Mouse (Mus musculus) MEL (cell line): ENCODE measurements around the gene 4921501E09Rik. TPM values are rescaled to one million over a fixed set of nuclear protein-coding genes. Genes with fewer than 3 reads are reported as not detected.

Experiments
- DNase-seq: peaks from one replicate; pipeline ENCODE4 v3.0.0; 2011; ENCODE audit warnings: low read depth, low spot score
- H3K27ac ChIP-seq: 2 replicates; pipeline ENCODE4 v1.5.1; 2012; ENCODE audit warnings: low read depth, mild to moderate bottlenecking, control low read depth, low read length, moderate library complexity; ENCODE audit not compliant: control insufficient read depth
- H3K27me3 ChIP-seq, 2 experiments: fragments of 150-350 bp in 1 of 2; sonication (generic) in 1 of 2; 2 replicates each; pipeline ENCODE4 v1.6.1; 2012; ENCODE audit warnings: low read length in 2 of 2, mild to moderate bottlenecking in 2 of 2, improper control_type of control experiment in 1 of 2, moderate library complexity in 1 of 2; ENCODE audit not compliant: insufficient read depth in 2 of 2, control insufficient read depth in 1 of 2
- H3K36me3 ChIP-seq, 2 experiments: 2 replicates each; pipeline ENCODE4 v1.6.1; 2012 to 2014; ENCODE audit warnings: low read length in 2 of 2, improper control_type of control experiment in 1 of 2, inconsistent platforms in 1 of 2, mild to moderate bottlenecking in 1 of 2; ENCODE audit not compliant: insufficient read depth in 2 of 2, control insufficient read depth in 1 of 2
- H3K4me1 ChIP-seq, 2 experiments: fragments of 150-350 bp in 1 of 2; sonication (generic) in 1 of 2; 2 replicates each; pipeline ENCODE4 v1.6.1; 2012; ENCODE audit warnings: low read length in 2 of 2, improper control_type of control experiment in 1 of 2, mild to moderate bottlenecking in 1 of 2; ENCODE audit not compliant: insufficient read depth in 2 of 2, control insufficient read depth in 1 of 2
- H3K4me3 ChIP-seq, 2 experiments: fragments of 150-350 bp in 1 of 2; sonication (generic) in 1 of 2; 2 replicates each; pipeline ENCODE4 v1.5.1; 2012; ENCODE audit warnings: low read depth in 2 of 2, low read length in 2 of 2, mild to moderate bottlenecking in 2 of 2, moderate library complexity in 2 of 2, control low read depth in 1 of 2, improper control_type of control experiment in 1 of 2; ENCODE audit not compliant: control insufficient read depth in 1 of 2, insufficient read depth in 1 of 2
- H3K79me2 ChIP-seq: 2 replicates; pipeline ENCODE4 v1.6.1; 2012; ENCODE audit warnings: mild to moderate bottlenecking, low read length, moderate library complexity; ENCODE audit not compliant: control insufficient read depth, poor library complexity, insufficient read depth
- H3K9ac ChIP-seq: 2 replicates; pipeline ENCODE4 v1.6.1; 2012; ENCODE audit warnings: low read depth, mild to moderate bottlenecking, control low read depth, low read length, moderate library complexity; ENCODE audit not compliant: control insufficient read depth, poor library complexity, severe bottlenecking
- H3K9me3 ChIP-seq: fragments of 150-350 bp; sonication (generic); replicated peaks from 2 replicates; pipeline ENCODE4 v1.6.1; 2012; ENCODE audit warnings: mild to moderate bottlenecking, low read length, improper control_type of control experiment, moderate library complexity; ENCODE audit not compliant: insufficient read depth
- BHLHE40 ChIP-seq: IDR thresholded peaks from 2 replicates; pipeline ENCODE4 v1.6.1; 2012; ENCODE audit warnings: low read depth, mild to moderate bottlenecking, inconsistent platforms, low read length, improper control_type of control experiment, borderline replicate concordance
- CHD2 ChIP-seq: IDR thresholded peaks from 2 replicates; pipeline ENCODE4 v1.6.1; 2011; ENCODE audit warnings: low read length, improper control_type of control experiment
- CTCF ChIP-seq, 3 experiments: IDR thresholded peaks in 2 of 3; conservative IDR thresholded peaks in 1 of 3; 2 replicates each; pipeline ENCODE4 v1.5.1; 2011 to 2012; ENCODE audit warnings: low read length in 3 of 3, low read depth in 2 of 3, mild to moderate bottlenecking in 2 of 3, improper control_type of control experiment in 1 of 3, inconsistent platforms in 1 of 3, mixed read lengths in 1 of 3, moderate library complexity in 1 of 3; ENCODE audit not compliant: control insufficient read depth in 1 of 3, insufficient read depth in 1 of 3, poor library complexity in 1 of 3, severe bottlenecking in 1 of 3
- E2F4 ChIP-seq: IDR thresholded peaks from 2 replicates; pipeline ENCODE4 v1.6.1; 2011; ENCODE audit warnings: low read depth, low read length, improper control_type of control experiment, borderline replicate concordance
- ELF1 ChIP-seq: IDR thresholded peaks from 2 replicates; pipeline ENCODE4 v1.6.1; 2014; ENCODE audit warnings: low read depth, mild to moderate bottlenecking, inconsistent platforms, low read length, improper control_type of control experiment, moderate library complexity
- EP300 ChIP-seq, 2 experiments: IDR thresholded peaks; 2 replicates each; pipeline ENCODE4 v1.6.1; 2011; ENCODE audit warnings: improper control_type of control experiment in 2 of 2, low read length in 2 of 2, low read depth in 1 of 2, mild to moderate bottlenecking in 1 of 2
- ETS1 ChIP-seq: IDR thresholded peaks from 2 replicates; pipeline ENCODE4 v1.6.1; 2012; ENCODE audit warnings: low read depth, mild to moderate bottlenecking, inconsistent platforms, low read length, improper control_type of control experiment, moderate library complexity
- GABPA ChIP-seq: IDR thresholded peaks from 2 replicates; pipeline ENCODE4 v1.6.1; 2012; ENCODE audit warnings: low read depth, mild to moderate bottlenecking, inconsistent platforms, low read length, improper control_type of control experiment, moderate library complexity
- GATA1 ChIP-seq: IDR thresholded peaks from 2 replicates; pipeline ENCODE4 v1.6.1; 2011; ENCODE audit warnings: low read depth, low read length, improper control_type of control experiment
- HCFC1 ChIP-seq: IDR thresholded peaks from 2 replicates; pipeline ENCODE4 v1.6.1; 2012; ENCODE audit warnings: low read depth, mild to moderate bottlenecking, inconsistent platforms, low read length, improper control_type of control experiment, moderate library complexity
- JUND ChIP-seq: IDR thresholded peaks from 2 replicates; pipeline ENCODE4 v1.6.1; 2011; ENCODE audit warnings: low read depth, mild to moderate bottlenecking, improper control_type of control experiment, low read length
- KAT2A ChIP-seq: conservative IDR thresholded peaks from 2 replicates; pipeline ENCODE4 v1.6.1; 2012; ENCODE audit warnings: low read depth, low read length, improper control_type of control experiment, inconsistent platforms
- MAFK ChIP-seq: IDR thresholded peaks from 2 replicates; pipeline ENCODE4 v1.6.1; 2011; ENCODE audit warnings: low read depth, mild to moderate bottlenecking, low read length, improper control_type of control experiment, borderline replicate concordance
- MAZ ChIP-seq: IDR thresholded peaks from 2 replicates; pipeline ENCODE4 v1.6.1; 2012; ENCODE audit warnings: low read depth, mild to moderate bottlenecking, inconsistent platforms, low read length, improper control_type of control experiment
- MEF2A ChIP-seq: IDR thresholded peaks from 2 replicates; pipeline ENCODE4 v1.6.1; 2014; ENCODE audit warnings: low read depth, mild to moderate bottlenecking, inconsistent platforms, low read length, improper control_type of control experiment; ENCODE audit not compliant: poor library complexity, insufficient replicate concordance, severe bottlenecking; ENCODE audit errors: extremely low read depth
- MXI1 ChIP-seq: IDR thresholded peaks from 2 replicates; pipeline ENCODE4 v1.6.1; 2011; ENCODE audit warnings: mild to moderate bottlenecking, low read depth, low read length, improper control_type of control experiment
- MYB ChIP-seq: IDR thresholded peaks from 2 replicates; pipeline ENCODE4 v1.6.1; 2011; ENCODE audit warnings: mild to moderate bottlenecking, low read depth, low read length, improper control_type of control experiment
- MYC ChIP-seq: IDR thresholded peaks from 2 replicates; pipeline ENCODE4 v1.6.1; 2011; ENCODE audit warnings: low read depth, mild to moderate bottlenecking, low read length, improper control_type of control experiment, moderate library complexity
- NELFE ChIP-seq: IDR thresholded peaks from 2 replicates; pipeline ENCODE4 v1.6.1; 2011; ENCODE audit warnings: low read depth, low read length, improper control_type of control experiment
- NRF1 ChIP-seq: IDR thresholded peaks from 2 replicates; pipeline ENCODE4 v1.6.1; 2014; ENCODE audit warnings: low read depth, mild to moderate bottlenecking, inconsistent platforms, low read length, improper control_type of control experiment, moderate library complexity; ENCODE audit not compliant: poor library complexity, insufficient read depth, severe bottlenecking
- POLR2A ChIP-seq, 2 experiments: IDR thresholded peaks; 2 replicates each; pipeline ENCODE4 v1.6.1; 2011 to 2012; ENCODE audit warnings: low read length in 2 of 2, mild to moderate bottlenecking in 2 of 2, control low read depth in 1 of 2, improper control_type of control experiment in 1 of 2, low read depth in 1 of 2, moderate library complexity in 1 of 2; ENCODE audit not compliant: control insufficient read depth in 1 of 2, insufficient read depth in 1 of 2, poor library complexity in 1 of 2
- POLR2AphosphoS2 ChIP-seq: IDR thresholded peaks from 2 replicates; pipeline ENCODE4 v1.6.1; 2011; ENCODE audit warnings: low read length, improper control_type of control experiment
- POLR2AphosphoS5 ChIP-seq: IDR thresholded peaks from 2 replicates; pipeline ENCODE4 v1.6.1; 2012; ENCODE audit warnings: low read depth, borderline replicate concordance, mild to moderate bottlenecking, inconsistent platforms, low read length, moderate library complexity, mixed read lengths
- RAD21 ChIP-seq: IDR thresholded peaks from 2 replicates; pipeline ENCODE4 v1.6.1; 2011; ENCODE audit warnings: mild to moderate bottlenecking, low read depth, low read length, improper control_type of control experiment
- SIN3A ChIP-seq: IDR thresholded peaks from 2 replicates; pipeline ENCODE4 v1.6.1; 2012; ENCODE audit warnings: low read length, improper control_type of control experiment, inconsistent platforms
- SMC3 ChIP-seq: IDR thresholded peaks from 2 replicates; pipeline ENCODE4 v1.6.1; 2011; ENCODE audit warnings: low read depth, low read length, improper control_type of control experiment
- TAL1 ChIP-seq: IDR thresholded peaks from 2 replicates; pipeline ENCODE4 v1.6.1; 2012; ENCODE audit warnings: mild to moderate bottlenecking, inconsistent platforms, low read length, moderate library complexity, mixed read lengths
- TCF12 ChIP-seq: IDR thresholded peaks from 2 replicates; pipeline ENCODE4 v1.6.1; 2014; ENCODE audit warnings: low read depth, mild to moderate bottlenecking, inconsistent platforms, low read length, improper control_type of control experiment, moderate library complexity
- UBTF ChIP-seq: IDR thresholded peaks from 2 replicates; pipeline ENCODE4 v1.6.1; 2012; ENCODE audit warnings: low read depth, mild to moderate bottlenecking, inconsistent platforms, low read length, improper control_type of control experiment, moderate library complexity, borderline replicate concordance; ENCODE audit not compliant: insufficient read depth
- USF1 ChIP-seq: IDR thresholded peaks from 2 replicates; pipeline ENCODE4 v1.6.1; 2014; ENCODE audit warnings: low read depth, mild to moderate bottlenecking, inconsistent platforms, low read length, improper control_type of control experiment, moderate library complexity
- USF2 ChIP-seq, 2 experiments: IDR thresholded peaks; 2 replicates each; pipeline ENCODE4 v1.6.1; 2011 to 2012; ENCODE audit warnings: improper control_type of control experiment in 2 of 2, low read length in 2 of 2, borderline replicate concordance in 1 of 2, inconsistent platforms in 1 of 2, low read depth in 1 of 2, mild to moderate bottlenecking in 1 of 2; ENCODE audit not compliant: insufficient read depth in 1 of 2
- ZC3H11A ChIP-seq: IDR thresholded peaks from 2 replicates; pipeline ENCODE4 v1.6.1; 2012; ENCODE audit warnings: low read depth, mild to moderate bottlenecking, inconsistent platforms, low read length, improper control_type of control experiment
- ZKSCAN1 ChIP-seq: IDR thresholded peaks from 2 replicates; pipeline ENCODE4 v1.6.1; 2012; ENCODE audit warnings: low read depth, mild to moderate bottlenecking, inconsistent platforms, low read length, improper control_type of control experiment, moderate library complexity
- ZMIZ1 ChIP-seq: IDR thresholded peaks from 2 replicates; pipeline ENCODE4 v1.6.1; 2012; ENCODE audit warnings: low read depth, mild to moderate bottlenecking, inconsistent platforms, low read length, improper control_type of control experiment, moderate library complexity
- polyA plus RNA-seq, 2 experiments: library from polyadenylated mRNA; stranded (reverse) in 1 of 2; unstranded in 1 of 2; fragments of >175 nt in 1 of 2; fragments of >200 nt in 1 of 2; gene quantifications; 2 replicates each; pipeline versions ENCODE4 v1.2.1 to v1.2.4; 2012; ENCODE audit warnings: low replicate concordance in 2 of 2, low read depth in 1 of 2; ENCODE audit not compliant: insufficient read length in 2 of 2, insufficient read depth in 1 of 2, missing spikeins in 1 of 2
- total RNA-seq: library from RNA; depleted of rRNA; stranded (reverse); fragments of 300-350 nt; gene quantifications from 2 replicates; pipeline ENCODE4 v1.2.3, GENCODE M21; 2012

The 4921501E09Rik gene
- total and polyA plus RNA-seq, 3 experiments: not detected

DNA sequence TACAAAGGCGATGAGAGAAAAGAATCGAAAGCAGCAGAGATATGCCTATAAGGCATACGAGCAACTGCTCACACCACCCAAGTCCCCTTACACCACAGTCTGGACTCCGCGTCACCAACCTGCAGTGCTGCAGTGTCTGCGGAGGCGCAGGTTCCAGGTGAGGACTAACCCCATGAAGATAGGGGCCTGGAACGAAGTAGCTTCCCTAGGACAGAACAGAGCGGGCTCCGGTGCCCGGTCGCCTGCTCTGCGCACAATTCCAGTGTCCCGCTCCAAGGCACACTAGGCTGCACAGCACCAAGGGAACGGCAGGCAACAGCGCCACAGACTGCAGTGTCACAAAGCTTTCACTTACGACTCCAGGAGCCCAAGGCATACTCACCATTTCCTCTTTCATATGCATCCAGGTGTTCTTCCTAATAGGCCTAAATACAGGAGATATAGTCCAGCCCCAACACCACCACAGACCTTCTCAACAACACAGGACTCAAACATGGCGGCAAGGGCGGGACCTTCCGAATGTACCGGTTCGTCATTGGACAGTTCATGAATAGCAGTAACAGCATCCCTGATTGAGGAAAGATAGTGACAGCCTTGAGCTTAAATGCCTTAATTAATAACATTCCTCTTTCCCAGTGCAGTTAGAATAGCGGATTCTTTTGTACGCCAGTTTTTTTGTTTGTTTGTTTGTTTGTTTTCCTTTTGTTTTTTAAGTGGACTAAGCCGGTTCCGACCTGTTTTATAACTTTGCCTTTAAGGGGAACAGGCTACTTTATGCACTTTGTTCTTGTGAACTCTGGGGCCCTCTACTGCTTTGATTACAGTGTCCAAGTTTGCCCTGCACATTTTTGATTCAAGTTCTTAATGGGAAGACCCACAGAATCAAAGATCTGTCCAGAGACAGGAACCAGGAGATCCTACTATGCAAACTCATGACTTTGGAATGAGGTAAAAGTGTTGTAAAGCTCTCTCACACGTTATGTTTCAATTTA lies 34.7 kb downstream of the 4921501E09Rik start, which contains the start of gene Zfp763:
Zfp763 (minus strand) TSS at position 503 of the 992 bp plus-strand sequence.
- Histone ChIP-seq H3K27ac (peak within 1 kb of the TSS; percentile 28), H3K9me3 (no peaks in the 10 kb centered on the region)
- peak; percentile 87 for DNase-seq
- no peak for TF ChIP-seq MYC
- peak; percentile 57; the same call in 1 of the 2 replicates for TF ChIP-seq HCFC1
- TF ChIP-seq POLR2A (IDR thresholded peaks at IDR 0.05; ENCODE audit: control insufficient read depth in 1 of 2, insufficient read depth in 1 of 2, low read depth in 1 of 2, low read length in 2 of 2, poor library complexity in 1 of 2): peak; percentile 25 to 51; a peak in 1 of 4 replicates
- TF ChIP-seq USF1: no peak
- no peak for TF ChIP-seq GABPA
- no peak for TF ChIP-seq POLR2AphosphoS2
- no peak for TF ChIP-seq POLR2AphosphoS5
- no peak for TF ChIP-seq USF2 (IDR thresholded peaks at IDR 0.05; ENCODE audit: borderline replicate concordance in 1 of 2, insufficient read depth in 1 of 2, low read depth in 1 of 2, low read length in 2 of 2)
- TF ChIP-seq TAL1: no peak
- no peak for TF ChIP-seq ZMIZ1
- TF ChIP-seq ZKSCAN1: no peak
- TF ChIP-seq ELF1: no peak
- no peak for TF ChIP-seq NRF1
- no peak for TF ChIP-seq EP300 (IDR thresholded peaks at IDR 0.05; ENCODE audit: low read depth in 1 of 2, low read length in 2 of 2)
- no peak for TF ChIP-seq CTCF (IDR thresholded peaks at IDR 0.05 in 2 of 3, conservative IDR thresholded peaks at IDR 0.05 in 1 of 3; ENCODE audit: control insufficient read depth in 1 of 3, insufficient read depth in 1 of 3, low read depth in 2 of 3, low read length in 3 of 3, poor library complexity in 1 of 3, severe bottlenecking in 1 of 3)
- TF ChIP-seq BHLHE40: no peak
- TF ChIP-seq KAT2A: no peak
- no peak for TF ChIP-seq MAZ
- no peak for TF ChIP-seq JUND
- TF ChIP-seq MYB: no peak
- TF ChIP-seq CHD2: no peak
- no peak for TF ChIP-seq MAFK
- TF ChIP-seq TCF12: no peak
- TF ChIP-seq RAD21: no peak
- TF ChIP-seq NELFE: no peak; the same call in 1 of the 2 replicates
- TF ChIP-seq ETS1: no peak
- TF ChIP-seq ZC3H11A: no peak
- TF ChIP-seq GATA1: peak; percentile 54; the same call in 1 of the 2 replicates
- no peak for TF ChIP-seq MXI1
- TF ChIP-seq UBTF: no peak
- TF ChIP-seq MEF2A: no peak
- no peak for TF ChIP-seq E2F4
- TF ChIP-seq SMC3: no peak
- TF ChIP-seq SIN3A: peak; percentile 8; the same call in 1 of the 2 replicates

More for the DNA sequence above, 34.7 kb downstream of the 4921501E09Rik start, which contains the start of gene Zfp763:
- Histone ChIP-seq H3K79me2 (no peaks in the 10 kb centered on the region; the same call in none of the 2 replicates), H3K4me1 (0 out of 4 replicates have a peak, but pooled peaks cover 0 to 2% of the 10 kb centered on the region in 2 experiments), H3K4me3 (peak within 1 kb of the TSS; percentile 82 to 96), H3K36me3 (peaks cover 0 to 2% of the 10 kb centered on the region in 2 experiments; a peak in 1 of 4 replicates), H3K9ac (peak within 1 kb of the TSS; percentile 80), H3K27me3 (peaks cover 0 to 6% of the 10 kb centered on the region in 2 experiments; a peak in 3 of 4 replicates)
